Mouse (Mus musculus) intestine, embryonic 14.5 days (tissue): Measurements from ENCODE around the gene Cfd. TPM values are rescaled to one million over a fixed set of nuclear protein-coding genes. Genes with fewer than 3 reads are reported as not detected.

ENCODE experiments used
- ATAC-seq: fragments of 200-750 bp; cut with Nextera tagmentation; replicated peaks from 2 replicates; pipeline ENCODE4 v1.8.0; 2017; ENCODE audit warnings: low read depth, moderate number of reproducible peaks, moderate TSS enrichment, moderate library complexity; ENCODE audit not compliant: low FRiP score, low TSS enrichment
- DNase-seq: peaks from one replicate; pipeline ENCODE4 v3.0.0-alpha.2; 2018; ENCODE audit warnings: low spot score
- H3K27ac ChIP-seq: fragments of 300-500 bp; sonication (generic); 2 replicates; pipeline ENCODE4 v1.5.1; 2014; ENCODE audit warnings: low read depth, mild to moderate bottlenecking, control low read depth
- H3K27me3 ChIP-seq: fragments of 300-500 bp; sonication (generic); replicated peaks from 2 replicates; pipeline ENCODE4 v1.6.1; 2014; ENCODE audit warnings: low read length, control low read depth; ENCODE audit not compliant: control insufficient read depth, insufficient read depth
- H3K36me3 ChIP-seq: fragments of 300-500 bp; sonication (generic); 2 replicates; pipeline ENCODE4 v1.6.1; 2014; ENCODE audit warnings: low read length, control low read depth; ENCODE audit not compliant: control insufficient read depth, insufficient read depth
- H3K4me1 ChIP-seq: fragments of 300-500 bp; sonication (generic); replicated peaks from 2 replicates; pipeline ENCODE4 v1.6.1; 2014; ENCODE audit warnings: low read length, control low read depth, mixed read lengths; ENCODE audit not compliant: control insufficient read depth, insufficient read depth
- H3K4me2 ChIP-seq: fragments of 300-500 bp; sonication (generic); 2 replicates; pipeline ENCODE4 v1.6.1; 2014; ENCODE audit warnings: low read length
- H3K4me3 ChIP-seq: fragments of 300-500 bp; sonication (generic); 2 replicates; pipeline ENCODE4 v1.5.1; 2014; ENCODE audit warnings: low read depth, low read length, control low read depth, mixed read lengths
- H3K9ac ChIP-seq: fragments of 300-500 bp; sonication (generic); 2 replicates; pipeline ENCODE4 v1.6.1; 2014; ENCODE audit warnings: mild to moderate bottlenecking, low read length
- H3K9me3 ChIP-seq: fragments of 300-500 bp; sonication (generic); 2 replicates; pipeline ENCODE4 v1.6.1; 2016; ENCODE audit warnings: low read length, control low read depth; ENCODE audit not compliant: control insufficient read depth
- WGBS: fragments of 180-500 bp; shearing (Covaris S2); extraction: QIAGEN DNeasy Blood & Tissue Kit; methylation state at CpG from one replicate; pipeline ENCODE4 v1.1.7; 2014; 5-methylcytosine and 5-hydroxymethylcytosine counted together
- polyA plus RNA-seq: library from polyadenylated mRNA; unstranded; fragments of >200 nt; fragmentation: Nextera tagmentation; extraction: Ambion mirVana; gene quantifications from 2 replicates; pipeline ENCODE4 v1.2.1, GENCODE M21; 2014

Gene Cfd
- polyA plus RNA-seq, 1 experiment from 2014 or later: not detected

GRCm38 (mm10) chr10:79853392-79853791 lies 37.3 kb upstream of the Cfd start:
- Histone ChIP-seq H3K9me3 (no peaks in the 10 kb centered on the region), H3K27ac (peak overlapping the region; percentile 100), H3K4me1 (peaks cover 41% of the 10 kb centered on the region), H3K4me2 (peak overlapping the region; percentile 98), H3K9ac (peak overlapping the region; percentile 86), H3K4me3 (peak overlapping the region; percentile 98), H3K27me3 (no peaks in the 10 kb centered on the region), H3K36me3 (peaks cover 16% of the 10 kb centered on the region)
- ATAC-seq: peak; percentile 20; the same call in 1 of the 2 replicates
- WGBS: 0% methylated on average over 15 of the region's 15 CpGs
- DNase-seq: peak; percentile 97

- ATAC-seq: peak; percentile 87
- WGBS: under 1% methylated on average over 62 of the region's 75 CpGs
- peaks cover 46% of the 10 kb centered on the region for H3K4me1 ChIP-seq
Observed at GRCm38 (mm10) chr10:79853860-79854795, 36.5 kb upstream of the Cfd start, which contains the start of gene Ptbp1. Gene Ptbp1, plus strand, starts transcription at chr10:79854427.

GRCm38 (mm10) chr10:79854801-79855541 lies 35.7 kb upstream of the Cfd start:
- H3K4me3 ChIP-seq: peak overlapping the region; percentile 98
- H3K9ac ChIP-seq: peak overlapping the region; percentile 100
- under 1% methylated on average over 82 of the region's 83 CpGs for WGBS
- H3K4me2 ChIP-seq: peak overlapping the region; percentile 96
- H3K9me3 ChIP-seq: no peaks in the 10 kb centered on the region
- H3K27me3 ChIP-seq: no peaks in the 10 kb centered on the region
- peak overlapping the region; percentile 100 for H3K27ac ChIP-seq
- H3K4me1 ChIP-seq: peaks cover 46% of the 10 kb centered on the region
- peak; percentile 84 for DNase-seq
- H3K36me3 ChIP-seq: peaks cover 30% of the 10 kb centered on the region
- peak; percentile 34 for ATAC-seq

More at GRCm38 (mm10) chr10:79853860-79854795, 36.5 kb upstream of the Cfd start, which contains the start of gene Ptbp1:
- H3K4me3 ChIP-seq: peak within 1 kb of the TSS; percentile 98
- H3K9ac ChIP-seq: peak within 1 kb of the TSS; percentile 100
- peak within 1 kb of the TSS; percentile 98 for H3K4me2 ChIP-seq
- H3K36me3 ChIP-seq: peaks cover 22% of the 10 kb centered on the region
- H3K27me3 ChIP-seq: no peaks in the 10 kb centered on the region
- no peaks in the 10 kb centered on the region for H3K9me3 ChIP-seq
- peak; percentile 98 for DNase-seq
- H3K27ac ChIP-seq: peak within 1 kb of the TSS; percentile 100

- Histone ChIP-seq H3K9me3 (no peaks in the 10 kb centered on the region), H3K4me1 (peaks cover 46% of the 10 kb centered on the region), H3K4me3 (peak overlapping the region; percentile 98), H3K9ac (peak overlapping the region; percentile 100), H3K36me3 (peaks cover 37% of the 10 kb centered on the region), H3K4me2 (peak overlapping the region; percentile 96), H3K27me3 (no peaks in the 10 kb centered on the region), H3K27ac (peak overlapping the region; percentile 100)
- ATAC-seq: no peak
- 2% methylated on average over 10 of the region's 10 CpGs for WGBS
- DNase-seq: peak; percentile 79
Observed at GRCm38 (mm10) chr10:79855558-79856184, 35.0 kb upstream of the Cfd start.

GRCm38 (mm10) chr10:79856280-79856679 lies 34.4 kb upstream of the Cfd start:
- WGBS: 39% methylated on average over 6 of the region's 6 CpGs
- H3K9me3 ChIP-seq: no peaks in the 10 kb centered on the region
- peak overlapping the region; percentile 98 for H3K4me3 ChIP-seq
- no peak for DNase-seq
- peak overlapping the region; percentile 29; the same call in 1 of the 2 replicates for H3K27ac ChIP-seq
- H3K9ac ChIP-seq: peak overlapping the region; percentile 100
- ATAC-seq: no peak
- no peaks in the 10 kb centered on the region for H3K27me3 ChIP-seq
- peak overlapping the region; percentile 96 for H3K4me2 ChIP-seq
- H3K36me3 ChIP-seq: peaks cover 43% of the 10 kb centered on the region
- peaks cover 45% of the 10 kb centered on the region for H3K4me1 ChIP-seq

- WGBS: 31% methylated on average over 7 of the region's 7 CpGs
- H3K4me3 ChIP-seq: peak overlapping the region; percentile 98
- H3K4me1 ChIP-seq: peaks cover 39% of the 10 kb centered on the region
- H3K9me3 ChIP-seq: no peaks in the 10 kb centered on the region
- H3K4me2 ChIP-seq: peak overlapping the region; percentile 96
- no peak for DNase-seq
- H3K9ac ChIP-seq: peak overlapping the region; percentile 100
- peaks cover 49% of the 10 kb centered on the region for H3K36me3 ChIP-seq
- no peaks in the 10 kb centered on the region for H3K27me3 ChIP-seq
- ATAC-seq: no peak
- H3K27ac ChIP-seq: peak overlapping the region; percentile 43; the same call in 1 of the 2 replicates
Observed at GRCm38 (mm10) chr10:79856704-79857451, 33.8 kb upstream of the Cfd start.

GRCm38 (mm10) chr10:79857452-79857811 lies 33.2 kb upstream of the Cfd start:
- Histone ChIP-seq H3K4me3 (peak overlapping the region; percentile 98), H3K4me2 (peak overlapping the region; percentile 96), H3K9ac (peak overlapping the region; percentile 100), H3K36me3 (peaks cover 55% of the 10 kb centered on the region), H3K27ac (peak overlapping the region; percentile 43), H3K27me3 (no peaks in the 10 kb centered on the region), H3K4me1 (peaks cover 33% of the 10 kb centered on the region), H3K9me3 (no peaks in the 10 kb centered on the region)
- ATAC-seq (no peak), DNase-seq (peak; percentile 81)
- WGBS: 8% methylated on average over 4 of the region's 4 CpGs
